Comparison of ENCODE assay signal across 8 mouse cellular contexts in genomic region chr19:10940097-10940800, GRCm38 (mm10). TPM values are rescaled to one million over a fixed set of nuclear protein-coding genes. Genes with fewer than 3 reads are reported as not detected.
DNase-seq lines count a peak whose midpoint lies in the region; ATAC-seq and TF ChIP-seq lines count a peak whose summit lies in the region.

No protein-coding gene starts in this region.

- ATAC-seq in erythroid progenitor cell, adult 5-6 weeks (replicated peaks; ENCODE audit: low FRiP score, poor library complexity, severe bottlenecking), result peak; percentile 74; the same call in 1 of the 2 replicates
- ATAC-seq in lung, embryonic 15.5 days (ENCODE audit: borderline replicate concordance, extremely low read depth, low FRiP score, low TSS enrichment), result peak; percentile 82

- no peak overlapping the region for H3K27ac ChIP-seq in layer of hippocampus, adult 2 months
- H3K27ac ChIP-seq in lung, embryonic 15.5 days, result no peak overlapping the region

- DNase-seq in CD8-positive naive resting alpha-beta T cell, adult 2 months (ENCODE audit: low read depth in 2 of 2, low spot score in 2 of 2), result peak; percentile 19 to 34
- peak; percentile 58 for DNase-seq in c-Kit-positive CD71-negative TER-119-negative erythroid progenitor cells, embryonic 14.5 days (ENCODE audit: low read depth)
- peak; percentile 74 for DNase-seq in heart, postnatal 4 days
- peak; percentile 48 to 71 for DNase-seq in layer of hippocampus, adult 2 months (ENCODE audit: low spot score in 2 of 2)
- DNase-seq in ovary, postnatal 36 days (ENCODE audit: low spot score), result peak; percentile 82
- peak; percentile 70 for DNase-seq in thymus, postnatal 14 days

- H3K9me3 ChIP-seq in lung, embryonic 15.5 days, result no peaks in the 10 kb centered on the region

- 15% methylated on average over 37 of the region's 37 CpGs for WGBS in lung, embryonic 15.5 days

- H3K4me1 ChIP-seq in lung, embryonic 15.5 days, result peaks cover 12% of the 10 kb centered on the region

- H3K27me3 ChIP-seq in lung, embryonic 15.5 days, result no peaks in the 10 kb centered on the region

- H3K9ac ChIP-seq in lung, embryonic 15.5 days, result peak overlapping the region; percentile 35

- TF ChIP-seq CTCF in layer of hippocampus, adult 2 months (conservative IDR thresholded peaks at IDR 0.05), result peak; percentile 86

- H3K4me2 ChIP-seq in lung, embryonic 15.5 days, result peak overlapping the region; percentile 80

- H3K36me3 ChIP-seq in lung, embryonic 15.5 days, result peaks cover 26% of the 10 kb centered on the region

- H3K4me3 ChIP-seq in layer of hippocampus, adult 2 months, result peak overlapping the region; percentile 19
- H3K4me3 ChIP-seq in lung, embryonic 15.5 days, result peak overlapping the region; percentile 36

RNA-seq across cellular contexts. Expression of gene Ptgdr2, which starts 3.3 kb away (rescaled TPM):
- not detected in 2 replicates for total RNA-seq in erythroid progenitor cell, adult 5-6 weeks (2015; ENCODE audit: low replicate concordance)
- not detected in 2 replicates for total RNA-seq in erythroid progenitor cell, adult 5-6 weeks (2017; ENCODE audit: low replicate concordance)
- under 1 TPM; 0.09 to 0.12 TPM for total RNA-seq in heart, postnatal 4 days (2021)
- under 1 TPM in 1 of 2 experiments, not detected in 1; 0.25 TPM for total RNA-seq in layer of hippocampus, adult 2 months (2021)
- 0.09 and 0.11 TPM in 2 replicates for polyA plus RNA-seq in lung, embryonic 15.5 days (2015; fragmentation: Nextera tagmentation; extraction: Ambion mirVana)

RNA-seq across cellular contexts. Expression of gene Ccdc86, which starts 8.8 kb away (rescaled TPM):
- 2.5 and 6.3 TPM in 2 replicates for total RNA-seq in erythroid progenitor cell, adult 5-6 weeks (2015; ENCODE audit: low replicate concordance)
- 1.9 and 3.9 TPM in 2 replicates for total RNA-seq in erythroid progenitor cell, adult 5-6 weeks (2017; ENCODE audit: low replicate concordance)
- total RNA-seq in heart, postnatal 4 days (2021), result 10 to 100 TPM; 10.6 to 11.3 TPM
- 1 to 10 TPM; 7.9 to 9.7 TPM for total RNA-seq in layer of hippocampus, adult 2 months (2021)
- polyA plus RNA-seq in lung, embryonic 15.5 days (2015; fragmentation: Nextera tagmentation; extraction: Ambion mirVana), result 26.2 and 26.6 TPM in 2 replicates

RNA-seq across cellular contexts. Expression of gene Zp1, which starts 19.8 kb away (rescaled TPM):
- total RNA-seq in erythroid progenitor cell, adult 5-6 weeks (2015; ENCODE audit: low replicate concordance), result not detected in 2 replicates
- not detected in 2 replicates for total RNA-seq in erythroid progenitor cell, adult 5-6 weeks (2017; ENCODE audit: low replicate concordance)
- not detected for total RNA-seq in heart, postnatal 4 days (2021)
- total RNA-seq in layer of hippocampus, adult 2 months (2021), result not detected
- polyA plus RNA-seq in lung, embryonic 15.5 days (2015; fragmentation: Nextera tagmentation; extraction: Ambion mirVana), result not detected in 2 replicates

RNA-seq across cellular contexts. Expression of gene Ms4a10, which starts 34.2 kb away (rescaled TPM):
- total RNA-seq in erythroid progenitor cell, adult 5-6 weeks (2015; ENCODE audit: low replicate concordance), result not detected in 2 replicates
- not detected in 2 replicates for total RNA-seq in erythroid progenitor cell, adult 5-6 weeks (2017; ENCODE audit: low replicate concordance)
- total RNA-seq in heart, postnatal 4 days (2021), result not detected
- not detected for total RNA-seq in layer of hippocampus, adult 2 months (2021)
- polyA plus RNA-seq in lung, embryonic 15.5 days (2015; fragmentation: Nextera tagmentation; extraction: Ambion mirVana), result not detected in 2 replicates

RNA-seq across cellular contexts. Expression of gene Prpf19, which starts 45.2 kb away (rescaled TPM):
- 18.4 and 19.5 TPM in 2 replicates for total RNA-seq in erythroid progenitor cell, adult 5-6 weeks (2015; ENCODE audit: low replicate concordance)
- total RNA-seq in erythroid progenitor cell, adult 5-6 weeks (2017; ENCODE audit: low replicate concordance), result 17.7 and 21.6 TPM in 2 replicates
- total RNA-seq in heart, postnatal 4 days (2021), result 100 to 1,000 TPM; 214 to 232 TPM
- 100 to 1,000 TPM; 196 to 198 TPM for total RNA-seq in layer of hippocampus, adult 2 months (2021)
- 35.8 and 39.8 TPM in 2 replicates for polyA plus RNA-seq in lung, embryonic 15.5 days (2015; fragmentation: Nextera tagmentation; extraction: Ambion mirVana)

Comparison
In these comparisons a context has a peak if more than half of its experiments do, and no peak if none do; other contexts are left out.
1. DNase-seq: peak in every context shown above with its lines; median percentile 82 in ovary, postnatal 36 days; 74 in heart, postnatal 4 days; 70 in thymus, postnatal 14 days; 60 in layer of hippocampus, adult 2 months; 58 in c-Kit-positive CD71-negative TER-119-negative erythroid progenitor cells, embryonic 14.5 days; 26 in CD8-positive naive resting alpha-beta T cell, adult 2 months.